Comparison of ENCODE assay signal across 8 mouse cellular contexts in genomic region chr14:76414862-76415780, GRCm38 (mm10). TPM values are rescaled to one million over a fixed set of nuclear protein-coding genes. Genes with fewer than 3 reads are reported as not detected.
DNase-seq lines count a peak whose midpoint lies in the region; ATAC-seq and TF ChIP-seq lines count a peak whose summit lies in the region.

Gene Tsc22d1, plus strand, starts transcription at chr14:76414961.

- 3% methylated on average over 96 of the region's 128 CpGs for WGBS in hindbrain, postnatal 0 days
- WGBS in limb, embryonic 12.5 days, result under 1% methylated on average over 57 of the region's 128 CpGs

- H3K4me2 ChIP-seq in hindbrain, postnatal 0 days (ENCODE audit: low read depth, low read length), result peak within 1 kb of the TSS; percentile 92
- peak within 1 kb of the TSS; percentile 82 for H3K4me2 ChIP-seq in limb, embryonic 12.5 days

- H3K9me3 ChIP-seq in hindbrain, postnatal 0 days (ENCODE audit: low read length), result no peaks in the 10 kb centered on the region
- H3K9me3 ChIP-seq in limb, embryonic 12.5 days, result no peaks in the 10 kb centered on the region

- H3K4me3 ChIP-seq in hindbrain, postnatal 0 days (ENCODE audit: low read length), result peak within 1 kb of the TSS; percentile 95
- H3K4me3 ChIP-seq in limb, embryonic 12.5 days (replicated peaks), result peak within 1 kb of the TSS; percentile 97

- peaks cover 31% of the 10 kb centered on the region for H3K4me1 ChIP-seq in hindbrain, postnatal 0 days (ENCODE audit: insufficient read depth, low read length)
- peaks cover 39% of the 10 kb centered on the region for H3K4me1 ChIP-seq in limb, embryonic 12.5 days (replicated peaks)

- TF ChIP-seq CTCF in hindbrain, postnatal 0 days (IDR thresholded peaks at IDR 0.05; ENCODE audit: low read depth), result no peak

- DNase-seq in right cerebral cortex, postnatal 4 days, result peak; percentile 51
- no peak for DNase-seq in right cerebral cortex, adult 2 months (ENCODE audit: low spot score in 2 of 2)
- DNase-seq in embryo, embryonic 11 days, result peak; percentile 69
- DNase-seq in gastrocnemius, postnatal 4 days (ENCODE audit: low spot score in 2 of 2), result peak; percentile 32 to 49
- DNase-seq in hindbrain, postnatal 0 days (ENCODE audit: low spot score), result peak; percentile 76
- peak; percentile 74 for DNase-seq in thymus, postnatal 4 days

- H3K27me3 ChIP-seq in hindbrain, postnatal 0 days (ENCODE audit: insufficient read depth, low read length), result no peaks in the 10 kb centered on the region
- H3K27me3 ChIP-seq in limb, embryonic 12.5 days, result no peaks in the 10 kb centered on the region

- peak within 1 kb of the TSS; percentile 99 for H3K9ac ChIP-seq in hindbrain, postnatal 0 days (replicated peaks; ENCODE audit: low read length)
- peak within 1 kb of the TSS; percentile 99 for H3K9ac ChIP-seq in limb, embryonic 12.5 days (replicated peaks)

- peaks cover 9% of the 10 kb centered on the region for H3K36me3 ChIP-seq in hindbrain, postnatal 0 days (ENCODE audit: insufficient read depth, low read length)
- H3K36me3 ChIP-seq in limb, embryonic 12.5 days, result peaks cover 26% of the 10 kb centered on the region

- ATAC-seq in hindbrain, postnatal 0 days, result no peak; the same call in 1 of the 2 replicates
- no peak for ATAC-seq in limb, embryonic 12.5 days (ENCODE audit: insufficient number of reproducible peaks, insufficient read depth, low FRiP score, low TSS enrichment, low read depth)
- ATAC-seq in monocyte, adult 5-6 weeks (replicated peaks; ENCODE audit: insufficient number of reproducible peaks, low FRiP score, low TSS enrichment, poor library complexity, severe bottlenecking), result no peak

- H3K27ac ChIP-seq in hindbrain, postnatal 0 days, result peak within 1 kb of the TSS; percentile 100
- peak within 1 kb of the TSS; percentile 99 for H3K27ac ChIP-seq in limb, embryonic 12.5 days

RNA-seq across cellular contexts. Expression of gene Tsc22d1, which starts in this region (rescaled TPM):
- 100 to 1,000 TPM; 244 to 259 TPM for total RNA-seq in gastrocnemius, postnatal 4 days (2021)
- 525 and 569 TPM in 2 replicates for total RNA-seq in hindbrain, postnatal 0 days (2014; rRNA removed)
- 544 and 588 TPM in 2 replicates for polyA plus RNA-seq in hindbrain, postnatal 0 days (2015; fragmentation: Nextera tagmentation; extraction: Ambion mirVana)
- polyA plus RNA-seq in limb, embryonic 12.5 days (2016; fragmentation: Nextera tagmentation; extraction: Ambion mirVana), result 492 and 610 TPM in 2 replicates
- total RNA-seq in monocyte, adult 5-6 weeks (2017), result 38.7 to 298 TPM (median 42.7 TPM) in 3 replicates

Comparison
In these comparisons a context has a peak if more than half of its experiments do, and no peak if none do; other contexts are left out.
1. DNase-seq: peak in right cerebral cortex, postnatal 4 days (single experiment), embryo, embryonic 11 days (single experiment), gastrocnemius, postnatal 4 days (2 of 2), hindbrain, postnatal 0 days (single experiment) and thymus, postnatal 4 days (single experiment); none in right cerebral cortex, adult 2 months (0 of 2).